In genomic region chr17:63465239-63465638, GRCm38 (mm10) we compare ENCODE assay signal across 15 mouse cellular contexts. TPM values are rescaled to one million over a fixed set of nuclear protein-coding genes. Genes with fewer than 3 reads are reported as not detected.
DNase-seq lines count a peak whose midpoint lies in the region; ATAC-seq and TF ChIP-seq lines count a peak whose summit lies in the region.
"Had no signal": no experiment of that assay in that cellular context is flagged by ENCODE, and none has a peak within 500 bp of the region (broad histone marks: within the 10 kb centered on the region; RNA-seq: fewer than 3 reads in every experiment).

No protein-coding gene starts in this region.

- H3K36me3 ChIP-seq in forebrain, embryonic 13.5 days (ENCODE audit: poor library complexity, severe bottlenecking) = no peaks in the 10 kb centered on the region
- H3K36me3 ChIP-seq in forebrain, embryonic 12.5 days (replicated peaks) = no peaks in the 10 kb centered on the region
- H3K36me3 ChIP-seq in thymus, adult 2 months (ENCODE audit: control insufficient read depth, insufficient read depth, low read length) = no peaks in the 10 kb centered on the region
- H3K36me3 ChIP-seq: embryonic facial prominence, embryonic 10.5 days had no signal

- no peak for TF ChIP-seq POLR2A in thymus, adult 2 months (IDR thresholded peaks at IDR 0.05; ENCODE audit: control insufficient read depth, extremely low read depth, insufficient read depth, low read length, poor library complexity)

- H3K4me2 ChIP-seq in forebrain, embryonic 13.5 days = no peak overlapping the region
- no peak overlapping the region for H3K4me2 ChIP-seq in forebrain, embryonic 12.5 days

- peaks cover 11% of the 10 kb centered on the region for H3K4me1 ChIP-seq in forebrain, embryonic 13.5 days
- peaks cover 14% of the 10 kb centered on the region for H3K4me1 ChIP-seq in forebrain, embryonic 12.5 days
- H3K4me1 ChIP-seq in thymus, adult 2 months (replicated peaks; ENCODE audit: control insufficient read depth, insufficient read depth, low read length) = no peaks in the 10 kb centered on the region

- H3K27me3 ChIP-seq in forebrain, embryonic 13.5 days = no peaks in the 10 kb centered on the region
- no peaks in the 10 kb centered on the region for H3K27me3 ChIP-seq in forebrain, embryonic 12.5 days
- no peaks in the 10 kb centered on the region for H3K27me3 ChIP-seq in thymus, adult 2 months (ENCODE audit: control insufficient read depth, insufficient read depth, low read length)

- TF ChIP-seq CTCF in thymus, adult 2 months (IDR thresholded peaks at IDR 0.05; ENCODE audit: borderline replicate concordance, control insufficient read depth, extremely low read depth, insufficient read depth, low read length, poor library complexity) = no peak

- ATAC-seq in forebrain, embryonic 13.5 days = peak; percentile 80; the same call in 1 of the 2 replicates
- ATAC-seq in forebrain, embryonic 12.5 days (ENCODE audit: low FRiP score) = no peak
- ATAC-seq in megakaryocyte progenitor cell, adult 5-6 weeks (replicated peaks; ENCODE audit: poor library complexity) = 0 out of 2 replicates have a peak, but pooled peaks have one; percentile 23

- DNase-seq in lung, postnatal 10 days = peak; percentile 13
- no peak for DNase-seq in lung, postnatal 14 days
- DNase-seq in cerebellum, adult 9-10 months = peak; percentile 61
- no peak for DNase-seq in thymus, adult 2 months
- DNase-seq in kidney, postnatal 4 days = no peak
- DNase-seq: adrenal gland, postnatal 10 days; gastrocnemius, adult 2 months; heart, adult 2 months; heart, postnatal 14 days; lung, adult 2 months had no signal

- H3K9me3 ChIP-seq in forebrain, embryonic 13.5 days (replicated peaks) = no peaks in the 10 kb centered on the region
- no peaks in the 10 kb centered on the region for H3K9me3 ChIP-seq in forebrain, embryonic 12.5 days
- H3K9me3 ChIP-seq: embryonic facial prominence, embryonic 10.5 days had no signal

- H3K4me3 ChIP-seq in forebrain, embryonic 13.5 days = no peak overlapping the region
- H3K4me3 ChIP-seq in forebrain, embryonic 12.5 days (replicated peaks) = no peak overlapping the region
- no peak overlapping the region for H3K4me3 ChIP-seq in thymus, adult 2 months (ENCODE audit: control insufficient read depth, insufficient read depth, low read length)
- H3K4me3 ChIP-seq: embryonic facial prominence, embryonic 10.5 days; gastrocnemius, adult 2 months; heart, adult 2 months had no signal

- no peak overlapping the region for H3K9ac ChIP-seq in forebrain, embryonic 13.5 days
- H3K9ac ChIP-seq in forebrain, embryonic 12.5 days = no peak overlapping the region

- H3K27ac ChIP-seq in forebrain, embryonic 13.5 days = no peak overlapping the region
- no peak overlapping the region for H3K27ac ChIP-seq in forebrain, embryonic 12.5 days
- no peak overlapping the region for H3K27ac ChIP-seq in thymus, adult 2 months (ENCODE audit: control insufficient read depth, insufficient read depth, low read length)
- H3K27ac ChIP-seq: embryonic facial prominence, embryonic 10.5 days; gastrocnemius, adult 2 months; heart, adult 2 months; stomach, postnatal 0 days had no signal

- 47% methylated on average over 1 of the region's 1 CpGs for WGBS in forebrain, embryonic 13.5 days
- 83% methylated on average over 1 of the region's 1 CpGs for WGBS in forebrain, embryonic 12.5 days
- WGBS in thymus, adult 2 months = 89% methylated on average over 1 of the region's 1 CpGs

RNA-seq across cellular contexts. Expression of gene Fbxl17, which starts 34.6 kb away (rescaled TPM):
- 5.6 and 7.0 TPM in 2 replicates for polyA plus RNA-seq in forebrain, embryonic 13.5 days (2015; fragmentation: Nextera tagmentation; extraction: Ambion mirVana)
- 6.7 and 7.0 TPM in 2 replicates for polyA plus RNA-seq in forebrain, embryonic 12.5 days (2016; fragmentation: Nextera tagmentation; extraction: Ambion mirVana)
- 13.0 and 15.5 TPM in 2 replicates for total RNA-seq in megakaryocyte progenitor cell, adult 5-6 weeks (2015)
- 4.5 and 5.8 TPM in 2 replicates for total RNA-seq in megakaryocyte progenitor cell, adult 5-6 weeks (2017)
- 7.3 and 9.8 TPM in 2 replicates for polyA plus RNA-seq in thymus, adult 2 months (2012; rRNA removed)

Comparison
In these comparisons a context has a peak if more than half of its experiments do, and no peak if none do; other contexts are left out.
1. DNase-seq: peak in lung, postnatal 10 days (single experiment) and cerebellum, adult 9-10 months (single experiment); none in lung, postnatal 14 days (single experiment), thymus, adult 2 months (single experiment) and kidney, postnatal 4 days (0 of 2).